Mouse (Mus musculus) E14TG2a.4 (cell line): ENCODE measurements at regions not wholly inside any gene's neighbourhood (a gene's known extent, or its start where the extent isn't known, plus 50 kb on each side); places are given as distances from the start of the nearest gene placed in this dataset.

Source experiments
- H3K27me3 ChIP-seq: 2 replicates; pipeline ENCODE4 v1.6.1; 2014; ENCODE audit warnings: low read length, control low read depth; ENCODE audit not compliant: insufficient read depth
- H3K36me3 ChIP-seq: 2 replicates; pipeline ENCODE4 v1.6.1; 2014; ENCODE audit warnings: low read length, control low read depth; ENCODE audit not compliant: insufficient read depth
- H3K4me1 ChIP-seq: replicated peaks from 2 replicates; pipeline ENCODE4 v1.6.1; 2014; ENCODE audit warnings: low read depth, low read length, control low read depth
- H3K4me3 ChIP-seq: replicated peaks from 2 replicates; pipeline ENCODE4 v1.5.1; 2014; ENCODE audit warnings: mild to moderate bottlenecking, low read length
- H3K9me3 ChIP-seq: 2 replicates; pipeline ENCODE4 v1.6.1; 2014; ENCODE audit warnings: low read length, control low read depth
- CTCF ChIP-seq: conservative IDR thresholded peaks from 2 replicates; pipeline ENCODE4 v1.5.1; 2014; ENCODE audit warnings: low read length
- NANOG ChIP-seq: IDR thresholded peaks from 2 replicates; pipeline ENCODE4 v1.6.1; 2014; ENCODE audit warnings: borderline replicate concordance, low read length, mixed read lengths
- POU5F1 ChIP-seq: IDR thresholded peaks from 2 replicates; pipeline ENCODE4 v1.6.1; 2014; ENCODE audit warnings: low read length, borderline replicate concordance

DNA sequence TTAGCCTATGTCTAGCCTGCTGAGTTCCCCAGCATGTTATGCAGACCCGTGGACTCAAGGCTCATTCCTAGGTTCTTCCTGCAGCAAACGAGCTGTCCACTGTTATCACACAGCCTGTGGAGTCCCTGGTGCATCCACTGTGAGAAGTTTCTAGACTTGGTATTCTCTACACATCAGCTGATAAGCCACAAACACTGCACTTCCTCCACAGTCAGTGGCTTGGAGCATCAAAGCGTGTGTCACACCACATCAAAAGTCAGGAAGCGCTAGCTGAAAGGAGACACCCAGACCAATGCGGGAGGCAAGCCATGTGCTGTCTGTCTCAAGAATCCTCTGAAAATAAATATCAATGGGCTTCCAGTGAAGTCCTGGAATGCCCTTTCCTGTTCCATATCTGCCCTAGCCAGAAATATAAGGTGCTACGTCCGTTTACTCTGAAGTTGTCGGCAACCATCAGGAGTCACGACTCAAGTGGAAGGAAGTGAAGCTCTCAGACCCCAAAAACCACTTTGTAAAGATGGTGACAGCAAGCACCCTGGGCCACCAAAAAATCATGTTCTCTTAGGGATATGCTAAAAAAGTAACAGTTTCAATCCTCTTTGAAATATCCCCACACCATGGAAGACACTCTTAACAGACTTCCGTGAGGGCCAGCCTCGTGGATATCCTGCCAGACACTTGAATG lies 227.7 kb downstream of the Adgrl2 start:
- Histone ChIP-seq H3K36me3 (no peaks in the 10 kb centered on the region), H3K4me3 (no peak overlapping the region), H3K4me1 (no peaks in the 10 kb centered on the region), H3K9me3 (no peaks in the 10 kb centered on the region), H3K27me3 (0 out of 2 replicates have a peak, but pooled peaks cover 3% of the 10 kb centered on the region)
- TF ChIP-seq CTCF (no peak), NANOG (no peak), POU5F1 (no peak)

DNA sequence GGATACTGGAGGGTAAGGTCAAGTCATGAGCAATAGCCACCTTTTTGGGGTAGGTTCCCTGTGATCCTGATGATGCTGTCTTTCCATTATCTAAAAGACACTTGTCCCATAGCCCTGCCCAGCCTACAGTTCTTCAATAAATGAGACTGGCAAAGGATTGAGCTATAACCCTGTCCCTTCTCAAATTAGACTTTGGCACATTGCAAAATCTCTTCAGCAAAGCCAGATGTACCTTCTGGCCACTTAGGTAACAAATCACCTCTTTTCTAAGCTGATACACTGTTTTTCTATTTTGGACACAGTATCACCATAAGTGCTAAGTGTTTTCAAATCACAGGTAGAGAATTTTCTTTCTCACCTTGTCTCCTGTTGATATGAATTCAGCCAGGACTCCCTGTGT lies 228.8 kb downstream of the Adgrl2 start:
- no peaks in the 10 kb centered on the region for H3K36me3 ChIP-seq
- no peaks in the 10 kb centered on the region for H3K9me3 ChIP-seq
- H3K4me3 ChIP-seq = no peak overlapping the region
- 0 out of 2 replicates have a peak, but pooled peaks cover 3% of the 10 kb centered on the region for H3K27me3 ChIP-seq
- TF ChIP-seq POU5F1 (no peak), CTCF (no peak), NANOG (no peak)
- H3K4me1 ChIP-seq = no peaks in the 10 kb centered on the region

DNA sequence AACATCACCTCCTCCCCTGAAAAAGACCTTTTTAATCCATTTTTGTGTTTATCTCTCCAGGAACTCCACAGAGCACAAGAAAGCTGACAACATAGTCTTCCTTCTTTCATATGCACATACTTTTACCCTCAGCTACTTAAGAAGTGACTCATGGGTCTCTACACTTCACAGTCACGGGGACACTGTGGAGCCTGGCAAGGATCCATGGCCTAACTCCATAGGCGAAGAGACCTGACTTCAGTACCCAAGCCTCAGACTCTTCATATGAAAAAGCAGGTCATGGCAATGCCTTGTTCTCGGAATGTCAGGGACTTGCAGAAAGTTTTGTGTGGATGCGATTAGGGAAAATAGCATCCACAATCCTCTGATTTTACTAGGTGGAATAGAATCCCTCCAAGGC lies 230.9 kb downstream of the Adgrl2 start:
- Histone ChIP-seq H3K27me3 (0 out of 2 replicates have a peak, but pooled peaks cover 3% of the 10 kb centered on the region), H3K36me3 (no peaks in the 10 kb centered on the region), H3K4me1 (no peaks in the 10 kb centered on the region), H3K9me3 (no peaks in the 10 kb centered on the region), H3K4me3 (no peak overlapping the region)
- TF ChIP-seq NANOG (no peak), POU5F1 (no peak), CTCF (no peak)

DNA sequence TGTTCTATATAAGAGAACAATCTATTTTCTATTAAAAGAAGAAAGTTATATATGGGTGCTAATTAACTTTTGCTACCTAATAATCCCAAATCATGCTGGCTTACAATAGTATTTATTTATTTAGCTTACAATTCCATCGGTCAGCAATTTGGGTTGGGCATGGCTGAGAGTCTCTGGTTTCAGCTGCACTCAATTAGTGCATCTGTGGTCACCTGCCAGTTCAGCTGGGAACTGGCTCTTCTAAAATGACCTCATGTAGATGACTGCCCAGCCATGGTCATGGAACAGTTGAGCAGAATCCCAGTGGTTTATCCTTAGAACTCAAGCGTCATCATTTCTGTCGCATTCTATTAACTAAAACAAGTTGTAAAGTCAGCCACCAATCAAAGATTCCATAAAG lies 244.1 kb downstream of the Adgrl2 start:
- H3K4me3 ChIP-seq = no peak overlapping the region
- no peaks in the 10 kb centered on the region for H3K9me3 ChIP-seq
- no peaks in the 10 kb centered on the region for H3K4me1 ChIP-seq
- no peaks in the 10 kb centered on the region for H3K36me3 ChIP-seq
- no peaks in the 10 kb centered on the region for H3K27me3 ChIP-seq
- TF ChIP-seq NANOG = no peak
- no peak for TF ChIP-seq POU5F1
- no peak for TF ChIP-seq CTCF

DNA sequence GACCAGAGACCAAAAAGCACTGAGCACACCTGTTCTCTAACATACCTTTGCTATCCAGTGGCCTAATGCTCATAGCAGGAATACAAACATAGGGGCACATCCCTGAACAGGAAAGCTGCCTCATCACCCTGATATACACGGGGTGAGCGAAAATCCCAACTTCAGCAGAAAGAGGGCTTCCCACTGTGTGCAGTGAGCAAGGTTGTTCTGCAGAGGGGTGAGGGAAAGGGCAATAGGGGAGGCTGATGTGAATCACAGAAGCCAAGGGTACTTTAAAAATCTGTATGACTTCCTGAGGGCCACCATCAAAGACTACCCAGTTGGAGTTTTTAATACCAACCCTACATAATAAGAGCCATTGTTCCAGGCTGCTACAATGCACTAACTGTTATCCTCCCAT lies 245.7 kb downstream of the Adgrl2 start:
- TF ChIP-seq POU5F1 (no peak), CTCF (no peak), NANOG (no peak)
- Histone ChIP-seq H3K4me3 (no peak overlapping the region), H3K36me3 (no peaks in the 10 kb centered on the region), H3K4me1 (no peaks in the 10 kb centered on the region), H3K9me3 (no peaks in the 10 kb centered on the region), H3K27me3 (no peaks in the 10 kb centered on the region)

DNA sequence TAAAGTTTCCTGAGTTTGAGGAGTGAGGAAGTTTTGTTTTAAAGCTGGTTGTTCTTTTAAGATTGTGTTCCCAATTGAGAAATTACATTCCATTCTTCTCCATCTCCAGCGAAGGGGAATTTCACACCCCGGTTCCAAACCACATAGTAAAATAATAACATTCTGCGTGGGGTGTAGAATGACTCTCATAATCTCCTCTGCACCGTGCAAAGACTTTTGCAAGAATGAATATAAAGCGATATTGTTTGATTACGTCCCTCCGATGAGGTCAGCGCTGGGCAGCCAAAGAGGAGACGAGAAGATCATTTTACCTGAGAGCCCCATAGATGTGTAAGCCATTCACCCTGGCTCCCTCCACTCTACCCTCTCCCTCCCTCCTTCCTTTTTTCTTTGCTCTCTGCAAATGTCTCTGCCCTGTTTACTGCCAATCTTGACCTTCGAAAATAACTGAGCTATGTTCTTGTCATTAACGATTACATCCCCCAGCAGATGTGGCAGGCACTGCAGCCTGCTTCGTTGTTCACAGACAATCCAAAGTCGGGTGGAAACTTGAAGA lies 256.1 kb downstream of the Adgrl2 start:
- Histone ChIP-seq H3K4me3 (no peak overlapping the region), H3K36me3 (no peaks in the 10 kb centered on the region), H3K9me3 (no peaks in the 10 kb centered on the region), H3K4me1 (no peaks in the 10 kb centered on the region), H3K27me3 (no peaks in the 10 kb centered on the region)
- TF ChIP-seq POU5F1 (no peak), NANOG (no peak), CTCF (no peak)

DNA sequence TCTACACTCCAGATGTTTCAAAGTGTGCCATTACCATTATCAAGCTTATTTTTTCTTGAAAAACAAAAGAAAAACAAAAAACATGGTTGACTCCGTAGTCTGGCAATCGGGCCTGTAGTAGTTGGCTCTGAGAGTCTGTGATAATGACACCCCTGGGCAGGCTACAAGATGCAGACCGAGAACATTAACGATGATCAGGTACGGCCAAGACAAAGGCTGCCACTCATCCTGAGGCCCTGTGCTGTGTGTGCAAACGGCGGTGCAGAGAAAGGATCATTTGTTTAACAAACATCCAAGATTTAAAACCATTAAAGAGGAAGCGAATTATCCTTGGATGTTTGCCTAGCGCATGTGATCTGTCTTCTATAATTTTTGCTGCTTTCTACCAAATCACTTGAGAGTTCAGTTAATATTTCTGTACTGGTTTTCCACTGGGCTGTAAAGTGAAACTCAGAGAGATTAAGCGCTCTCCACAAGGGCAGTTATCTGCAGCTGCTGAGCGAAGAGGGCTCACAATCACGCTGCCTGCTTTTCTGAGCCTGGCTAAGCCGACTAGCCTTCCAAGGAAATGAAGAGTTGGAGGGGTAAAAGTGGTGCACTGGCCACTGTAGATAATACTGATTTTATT lies 257.0 kb downstream of the Adgrl2 start:
- no peaks in the 10 kb centered on the region for H3K4me1 ChIP-seq
- H3K27me3 ChIP-seq = no peaks in the 10 kb centered on the region
- no peak overlapping the region for H3K4me3 ChIP-seq
- H3K9me3 ChIP-seq = no peaks in the 10 kb centered on the region
- H3K36me3 ChIP-seq = no peaks in the 10 kb centered on the region
- TF ChIP-seq CTCF (no peak), POU5F1 (no peak), NANOG (no peak)

DNA sequence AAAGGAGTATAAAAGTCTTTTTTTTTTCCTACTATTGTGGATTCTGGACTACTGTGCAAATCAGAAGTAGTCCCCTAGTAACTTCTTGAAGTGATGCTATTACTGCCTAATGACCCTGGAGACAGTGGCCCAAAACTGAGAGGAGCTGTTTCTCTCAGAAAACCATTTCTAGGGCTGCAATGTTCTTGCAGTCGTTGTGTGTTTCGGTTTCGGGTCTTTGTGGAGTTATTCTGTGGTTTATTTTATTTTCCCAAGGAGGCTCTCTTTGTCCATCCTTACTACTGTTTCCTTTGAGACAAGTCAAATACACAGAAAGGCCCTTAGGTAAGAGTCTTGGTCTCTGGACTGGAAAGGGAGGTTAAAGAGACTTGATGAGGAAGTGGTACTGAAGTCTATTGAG lies 258.9 kb downstream of the Adgrl2 start:
- TF ChIP-seq NANOG = no peak
- TF ChIP-seq CTCF = no peak
- TF ChIP-seq POU5F1 = no peak
- Histone ChIP-seq H3K27me3 (no peaks in the 10 kb centered on the region), H3K36me3 (no peaks in the 10 kb centered on the region), H3K4me3 (no peak overlapping the region), H3K9me3 (no peaks in the 10 kb centered on the region), H3K4me1 (no peaks in the 10 kb centered on the region)
